Mouse (Mus musculus): ENCODE data around the gene Ttpal.

- TF ChIP-seq CTCF (IDR thresholded peaks at IDR 0.05; ENCODE audit: borderline replicate concordance, insufficient read depth, low read length), result no peak
- TF ChIP-seq POLR2A (IDR thresholded peaks at IDR 0.05; ENCODE audit: low read depth, low read length), result no peak
Measured at GRCm38 (mm10) chr2:163601712-163602100, 408 bp upstream of the Ttpal start.

Data from embryonic fibroblast, embryonic 13.5 days (primary cell).